Mouse (Mus musculus) forebrain, embryonic 16.5 days (tissue): ENCODE measurements at regions not wholly inside any gene's neighbourhood (a gene's known extent, or its start where the extent isn't known, plus 50 kb on each side); places are given as distances from the start of the nearest gene placed in this dataset.
"Not testable (repeated sequence)": the region's sequence is repeated elsewhere in the genome, so short reads cannot be mapped to it uniquely, and the experiment has no call there.

ENCODE experiments used
- ATAC-seq: fragments of 200-750 bp; cut with Nextera tagmentation; 2 replicates; pipeline ENCODE4 v1.8.0; 2017; ENCODE audit warnings: mild to moderate bottlenecking, moderate library complexity
- H3K27ac ChIP-seq: fragments of 300-500 bp; sonication (generic); 2 replicates; pipeline ENCODE4 v1.5.1; 2014; ENCODE audit warnings: low read length, control low read depth
- H3K27me3 ChIP-seq: fragments of 300-500 bp; sonication (generic); replicated peaks from 2 replicates; pipeline ENCODE4 v1.6.1; 2014; ENCODE audit warnings: low read length; ENCODE audit not compliant: control insufficient read depth, insufficient read depth
- H3K36me3 ChIP-seq: fragments of 300-500 bp; sonication (generic); 2 replicates; pipeline ENCODE4 v1.6.1; 2014; ENCODE audit not compliant: control insufficient read depth, insufficient read depth
- H3K4me1 ChIP-seq: fragments of 300-500 bp; sonication (generic); replicated peaks from 2 replicates; pipeline ENCODE4 v1.6.1; 2014; ENCODE audit warnings: low read length; ENCODE audit not compliant: control insufficient read depth, insufficient read depth
- H3K4me2 ChIP-seq: fragments of 300-500 bp; sonication (generic); 2 replicates; pipeline ENCODE4 v1.6.1; 2014; ENCODE audit warnings: mild to moderate bottlenecking, low read length, control low read depth
- H3K4me3 ChIP-seq: fragments of 300-500 bp; sonication (generic); replicated peaks from 2 replicates; pipeline ENCODE4 v1.5.1; 2014; ENCODE audit warnings: mild to moderate bottlenecking, low read length, control low read depth
- H3K9ac ChIP-seq: fragments of 300-500 bp; sonication (generic); replicated peaks from 2 replicates; pipeline ENCODE4 v1.6.1; 2014; ENCODE audit warnings: low read depth, low read length, control low read depth
- H3K9me3 ChIP-seq: fragments of 300-500 bp; sonication (generic); 2 replicates; pipeline ENCODE4 v1.6.1; 2016; ENCODE audit warnings: low read length; ENCODE audit not compliant: control insufficient read depth
- WGBS: fragments of 180-500 bp; shearing (Covaris S2); extraction: QIAGEN DNeasy Blood & Tissue Kit; methylation state at CpG from one replicate; pipeline ENCODE4 v1.1.7; 2014; 5-methylcytosine and 5-hydroxymethylcytosine counted together

DNA sequence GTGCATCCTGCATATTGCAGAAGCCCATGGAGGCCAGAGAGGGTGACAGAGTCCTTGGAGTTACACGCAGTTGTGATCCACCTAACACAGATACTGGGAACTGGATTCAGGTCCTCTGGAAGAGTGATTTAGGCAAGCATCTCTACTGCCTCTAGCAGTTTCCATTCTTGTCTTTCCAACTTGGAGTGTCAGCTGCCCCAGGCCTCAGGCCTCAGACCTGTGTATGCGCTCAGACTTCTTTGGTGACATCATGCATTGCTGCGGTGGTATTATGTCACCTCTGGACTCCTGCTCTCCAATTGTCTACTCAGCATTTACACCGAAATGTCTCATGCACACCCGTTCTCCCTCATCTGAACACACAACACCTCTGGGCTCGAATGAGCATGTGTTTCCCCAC, 164.0 kb upstream of the Tmem45b start:
- ATAC-seq = no peak
- H3K27ac ChIP-seq = no peak overlapping the region
- H3K9me3 ChIP-seq = no peaks in the 10 kb centered on the region
- no peaks in the 10 kb centered on the region for H3K4me1 ChIP-seq
- H3K4me2 ChIP-seq = no peak overlapping the region
- H3K4me3 ChIP-seq = no peak overlapping the region
- H3K36me3 ChIP-seq = no peaks in the 10 kb centered on the region
- no peaks in the 10 kb centered on the region for H3K27me3 ChIP-seq
- H3K9ac ChIP-seq = no peak overlapping the region
- WGBS = 90% methylated on average over 6 of the region's 6 CpGs

DNA sequence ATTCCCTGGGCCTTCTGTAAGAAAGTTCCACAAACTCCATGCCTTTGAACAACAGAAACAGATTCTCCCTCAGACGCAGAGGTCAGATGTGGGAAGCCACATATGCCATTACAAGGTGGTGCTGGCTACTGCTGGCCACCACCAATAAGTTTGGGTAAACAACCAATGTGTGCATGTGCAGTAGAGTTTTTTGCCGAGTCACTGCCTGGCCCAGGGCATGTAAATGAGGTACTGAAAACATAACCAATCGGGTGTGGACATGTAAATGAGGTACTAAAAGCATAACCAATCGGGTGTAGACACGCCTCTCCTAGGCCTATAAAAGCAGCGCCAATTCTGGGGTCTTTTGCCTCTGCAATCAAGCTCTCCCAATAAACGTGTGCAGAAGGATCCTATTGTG, 157.3 kb upstream of the Tmem45b start:
- H3K27me3 ChIP-seq, H3K4me1 ChIP-seq, H3K4me3 ChIP-seq, H3K9me3 ChIP-seq, H3K36me3 ChIP-seq, H3K9ac ChIP-seq, H3K27ac ChIP-seq, H3K4me2 ChIP-seq, ATAC-seq: not testable (repeated sequence)
- WGBS = 93% methylated on average over 7 of the region's 7 CpGs

DNA sequence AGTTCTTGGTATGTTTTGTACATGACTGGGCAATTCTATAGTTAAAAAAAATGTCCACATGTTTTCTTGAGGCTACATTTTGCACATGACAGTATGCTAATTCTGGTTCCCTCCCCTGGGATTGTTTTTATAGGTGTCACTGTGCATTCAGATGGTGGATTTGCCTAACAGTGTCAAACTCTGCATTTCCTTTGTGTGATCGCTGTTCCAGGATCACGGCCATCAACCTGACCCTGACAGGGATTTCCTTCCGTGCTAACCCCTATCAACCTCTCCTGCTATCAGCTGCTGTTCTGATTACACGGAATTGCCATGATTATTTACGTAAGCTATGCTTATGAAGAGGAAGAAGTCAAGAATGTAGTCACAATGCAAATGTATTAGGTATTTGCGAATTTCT, 155.1 kb upstream of the Tmem45b start:
- H3K4me2 ChIP-seq = no peak overlapping the region
- H3K9me3 ChIP-seq = no peaks in the 10 kb centered on the region; the same call in 1 of the 2 replicates
- ATAC-seq = no peak
- H3K4me3 ChIP-seq = no peak overlapping the region
- no peaks in the 10 kb centered on the region for H3K27me3 ChIP-seq
- WGBS = 74% methylated on average over 6 of the region's 6 CpGs
- no peak overlapping the region for H3K27ac ChIP-seq
- no peaks in the 10 kb centered on the region for H3K4me1 ChIP-seq
- H3K36me3 ChIP-seq = no peaks in the 10 kb centered on the region
- no peak overlapping the region for H3K9ac ChIP-seq

DNA sequence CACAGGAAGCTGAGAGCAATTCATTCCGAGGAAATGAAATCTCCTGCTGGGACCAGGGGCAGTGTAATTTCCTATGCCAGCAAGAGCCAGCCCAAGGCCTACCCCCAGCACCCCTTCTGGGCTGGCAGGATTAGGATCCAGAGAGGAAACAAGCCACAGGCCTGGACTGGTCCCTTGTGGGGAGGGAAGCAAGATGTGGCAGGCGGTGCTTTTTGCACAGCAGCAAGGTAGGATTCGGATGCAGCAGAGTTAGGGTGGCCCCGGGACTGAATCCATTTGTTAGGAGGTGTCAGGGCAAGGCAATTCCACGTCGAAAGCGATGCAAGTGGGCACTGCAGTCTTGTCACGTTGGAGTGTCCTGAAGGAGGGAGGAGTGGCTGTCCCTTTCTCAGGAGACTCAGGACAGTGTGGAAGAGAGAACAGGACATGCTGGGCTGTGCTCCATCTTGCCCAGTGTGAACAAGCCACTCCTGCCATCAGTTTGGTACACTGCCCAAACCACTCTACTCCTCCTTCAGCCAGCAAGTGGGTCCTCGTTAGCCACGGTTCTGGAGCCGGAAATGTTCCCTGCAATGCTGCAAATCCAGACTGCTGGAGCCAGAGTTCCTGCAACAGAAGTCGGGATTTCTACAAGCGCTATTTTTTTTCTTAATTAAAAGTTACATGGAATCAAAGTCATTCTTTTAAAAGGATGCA, 150.1 kb upstream of the Tmem45b start:
- H3K4me1 ChIP-seq = no peaks in the 10 kb centered on the region
- H3K9ac ChIP-seq = no peak overlapping the region
- H3K36me3 ChIP-seq = no peaks in the 10 kb centered on the region
- ATAC-seq = no peak
- H3K4me3 ChIP-seq = no peak overlapping the region
- no peak overlapping the region for H3K4me2 ChIP-seq
- no peaks in the 10 kb centered on the region; the same call in 1 of the 2 replicates for H3K9me3 ChIP-seq
- no peak overlapping the region for H3K27ac ChIP-seq
- WGBS = 65% methylated on average over 13 of the region's 13 CpGs
- no peaks in the 10 kb centered on the region for H3K27me3 ChIP-seq

DNA sequence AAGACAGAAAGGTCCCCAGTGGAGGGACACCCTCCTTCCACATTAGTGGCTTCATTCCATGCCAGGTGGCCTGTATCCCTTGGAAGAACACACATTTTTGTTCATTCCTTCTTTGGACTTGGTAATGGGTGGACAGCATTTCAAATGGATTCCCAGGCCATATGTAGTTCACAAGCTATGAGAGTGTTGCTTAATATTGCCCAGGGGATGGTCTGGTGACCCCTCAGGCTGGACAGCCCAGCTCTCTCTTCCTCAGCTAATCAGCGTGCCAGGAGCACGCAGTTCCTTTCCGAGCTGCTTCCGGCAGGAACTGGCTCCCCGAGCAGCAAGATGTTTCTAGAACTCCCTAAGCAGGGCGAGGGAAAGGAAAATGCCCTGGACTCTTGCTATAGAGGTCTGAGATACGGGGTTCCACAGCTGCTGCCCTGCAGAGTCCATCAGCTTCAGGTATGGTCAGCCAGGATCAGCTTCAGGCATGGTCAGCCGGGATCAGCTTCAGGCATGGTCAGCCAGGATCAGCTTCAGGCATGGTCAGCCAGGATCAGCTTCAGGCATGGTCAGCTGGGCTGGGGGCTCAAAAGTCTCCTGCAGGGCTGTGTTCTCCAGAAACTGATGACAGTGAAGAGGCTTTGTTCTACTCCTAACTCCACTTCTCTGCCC, 146.9 kb upstream of the Tmem45b start:
- Histone ChIP-seq H3K4me1 (no peaks in the 10 kb centered on the region), H3K9me3 (no peaks in the 10 kb centered on the region; the same call in 1 of the 2 replicates), H3K4me2 (no peak overlapping the region), H3K27me3 (no peaks in the 10 kb centered on the region), H3K36me3 (no peaks in the 10 kb centered on the region), H3K4me3 (no peak overlapping the region), H3K9ac (no peak overlapping the region), H3K27ac (no peak overlapping the region)
- WGBS = 84% methylated on average over 8 of the region's 8 CpGs
- ATAC-seq = no peak

DNA sequence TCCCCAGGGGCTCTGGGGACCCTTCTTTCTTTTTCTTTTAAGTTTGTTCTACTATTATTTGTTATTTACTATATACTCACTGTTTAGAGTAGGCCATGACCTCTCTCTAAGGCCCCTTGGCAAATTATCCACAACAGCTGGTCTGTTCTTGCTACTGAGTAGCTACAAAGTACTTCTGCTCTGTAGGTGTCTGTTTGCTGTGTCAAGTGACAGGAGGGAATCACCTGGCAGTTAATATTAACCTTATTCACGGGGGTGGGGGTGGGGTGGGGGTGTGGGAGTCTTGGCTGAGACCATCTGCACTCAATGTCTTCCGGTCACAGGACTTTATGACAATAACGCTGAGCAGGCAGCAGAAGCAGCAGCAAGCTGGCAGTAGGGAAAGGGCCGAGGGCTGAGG, 146.4 kb upstream of the Tmem45b start:
- WGBS = 64% methylated on average over 4 of the region's 4 CpGs
- Histone ChIP-seq H3K4me1 (no peaks in the 10 kb centered on the region), H3K4me2 (no peak overlapping the region), H3K27ac (no peak overlapping the region), H3K4me3 (no peak overlapping the region), H3K9me3 (no peaks in the 10 kb centered on the region; the same call in 1 of the 2 replicates), H3K36me3 (no peaks in the 10 kb centered on the region), H3K9ac (no peak overlapping the region), H3K27me3 (no peaks in the 10 kb centered on the region)
- no peak for ATAC-seq

DNA sequence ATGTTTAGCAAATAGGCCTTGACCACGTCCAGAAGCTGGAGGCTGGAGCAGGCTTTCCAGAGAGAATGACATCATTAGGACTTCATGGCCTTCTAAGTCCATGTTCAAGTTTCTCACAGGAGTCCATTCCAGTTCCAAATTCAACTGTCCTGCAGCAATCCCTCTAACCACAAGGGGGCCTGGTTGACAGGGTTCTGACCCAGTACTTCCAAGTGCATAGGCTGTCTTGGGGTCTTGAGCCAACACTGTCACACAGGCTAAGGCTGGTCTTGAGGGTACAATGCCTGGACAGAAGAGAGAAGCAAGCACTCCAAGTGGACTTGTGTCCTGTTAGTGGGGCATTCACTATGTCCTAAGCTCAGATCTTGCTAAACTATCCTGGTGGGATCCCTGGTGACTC, 145.9 kb upstream of the Tmem45b start:
- Histone ChIP-seq H3K27ac (no peak overlapping the region), H3K4me1 (no peaks in the 10 kb centered on the region), H3K4me2 (no peak overlapping the region), H3K9me3 (no peaks in the 10 kb centered on the region), H3K9ac (no peak overlapping the region), H3K4me3 (no peak overlapping the region), H3K27me3 (no peaks in the 10 kb centered on the region), H3K36me3 (no peaks in the 10 kb centered on the region)
- WGBS = 80% methylated on average over 1 of the region's 1 CpGs
- no peak for ATAC-seq

DNA sequence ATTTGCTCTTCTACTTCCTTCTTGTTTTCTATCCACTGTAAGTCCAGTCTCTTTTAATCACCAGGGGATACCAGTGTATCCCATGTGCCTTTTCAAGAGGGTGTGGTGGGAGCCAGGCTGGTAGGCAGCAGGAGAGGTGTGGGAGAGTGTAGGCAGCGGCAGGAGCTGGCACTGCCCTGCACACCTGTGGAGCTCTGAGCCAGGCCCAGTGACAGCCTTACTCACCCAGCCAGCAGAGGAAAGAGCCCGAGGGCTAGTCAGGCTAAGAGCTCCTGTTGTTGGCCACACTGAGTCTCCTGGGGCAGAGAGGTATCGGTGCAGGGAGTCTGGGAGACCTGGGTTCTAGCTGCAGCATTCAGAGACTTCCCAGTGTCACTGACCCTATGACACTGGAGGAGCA, 145.5 kb upstream of the Tmem45b start:
- 88% methylated on average over 3 of the region's 3 CpGs for WGBS
- Histone ChIP-seq H3K36me3 (no peaks in the 10 kb centered on the region), H3K9ac (no peak overlapping the region), H3K4me3 (no peak overlapping the region), H3K9me3 (no peaks in the 10 kb centered on the region), H3K27me3 (no peaks in the 10 kb centered on the region), H3K27ac (no peak overlapping the region), H3K4me1 (no peaks in the 10 kb centered on the region), H3K4me2 (no peak overlapping the region)
- ATAC-seq = no peak

DNA sequence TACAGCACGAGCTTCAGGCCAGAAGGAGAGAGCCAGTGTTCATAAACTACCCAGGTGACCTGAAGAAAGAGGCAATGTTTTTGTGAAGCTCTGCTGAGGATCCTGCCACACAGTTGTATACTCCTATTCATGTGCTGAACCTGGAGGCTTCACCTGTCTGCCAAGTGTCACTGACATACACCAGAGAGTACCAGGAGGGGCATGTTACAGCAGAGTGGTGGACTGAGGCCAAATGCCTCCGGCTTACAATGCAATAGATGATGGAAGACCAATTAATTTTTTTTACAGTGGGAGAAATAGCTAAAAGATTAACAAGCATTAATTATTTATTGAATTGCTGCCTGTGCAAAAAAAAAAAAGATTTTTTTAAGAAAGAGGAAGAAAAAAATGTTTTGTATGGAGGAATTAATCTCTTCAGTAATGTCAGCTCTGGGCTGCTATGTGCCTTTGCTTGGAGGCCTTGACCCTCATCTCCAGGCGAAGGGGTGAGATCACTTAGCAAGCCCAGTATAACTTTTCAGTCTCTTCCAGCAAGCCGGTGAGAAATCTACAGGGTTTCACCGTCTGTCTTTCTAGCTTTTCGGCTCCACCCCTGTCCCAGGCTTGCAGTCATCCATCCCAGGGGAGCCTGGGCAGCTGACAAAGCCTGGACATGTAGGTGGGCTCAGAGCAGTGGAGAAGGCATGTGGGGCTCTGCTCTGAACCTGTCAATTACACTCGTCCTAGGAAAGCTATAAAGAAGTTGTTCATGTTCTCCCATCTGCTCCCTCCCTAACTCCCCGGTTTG, 144.0 kb upstream of the Tmem45b start:
- ATAC-seq = no peak
- Histone ChIP-seq H3K4me2 (no peak overlapping the region), H3K4me3 (no peak overlapping the region), H3K36me3 (no peaks in the 10 kb centered on the region), H3K9me3 (no peaks in the 10 kb centered on the region), H3K4me1 (no peaks in the 10 kb centered on the region), H3K27me3 (no peaks in the 10 kb centered on the region), H3K27ac (no peak overlapping the region), H3K9ac (no peak overlapping the region)
- 63% methylated on average over 8 of the region's 8 CpGs for WGBS
